Mouse (Mus musculus): Measurements from ENCODE around the gene Riok1. TPM values are rescaled to one million over a fixed set of nuclear protein-coding genes. Genes with fewer than 3 reads are reported as not detected.

Gene Riok1
- polyA plus RNA-seq, 1 experiment from 2014 or later: 40.0 TPM

DNA sequence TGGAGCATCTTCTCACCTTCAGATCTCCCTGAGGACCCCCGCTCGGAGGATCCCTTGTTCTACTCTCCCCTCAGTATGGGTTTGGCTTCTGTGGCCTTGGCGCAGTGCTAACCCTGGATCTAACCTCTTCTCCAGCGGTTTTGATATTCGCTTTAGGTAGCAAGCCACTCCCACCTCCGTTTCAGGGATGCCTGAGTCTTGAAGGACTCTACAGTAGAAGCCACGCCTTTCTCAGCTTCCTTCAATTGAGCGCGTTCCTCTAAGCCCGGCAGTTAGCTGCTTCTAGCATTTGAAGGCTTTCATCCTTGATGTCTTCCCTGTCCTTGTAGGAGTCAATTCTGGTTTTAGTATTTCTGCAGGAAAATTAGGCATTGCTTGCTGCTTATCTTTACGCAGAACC is 40.3 kb downstream of the Riok1 start:
- Histone ChIP-seq H3K9ac (ENCODE audit: low read depth, low read length) (no peak overlapping the region), H3K9me3 (replicated peaks; ENCODE audit: low read length) (no peaks in the 10 kb centered on the region), H3K4me3 (replicated peaks; ENCODE audit: low read depth, low read length) (no peak overlapping the region), H3K4me2 (ENCODE audit: low read length) (no peak overlapping the region), H3K36me3 (ENCODE audit: insufficient read depth, low read length) (no peaks in the 10 kb centered on the region), H3K4me1 (replicated peaks; ENCODE audit: insufficient read depth, low read length) (no peaks in the 10 kb centered on the region), H3K27me3 (ENCODE audit: insufficient read depth, low read length) (no peaks in the 10 kb centered on the region), H3K27ac (no peak overlapping the region)
- WGBS: 19% methylated on average over 11 of the region's 11 CpGs
- no peak for ATAC-seq (replicated peaks; ENCODE audit: low FRiP score, low read depth)
- DNase-seq (ENCODE audit: low spot score): peak; percentile 45
- no peak for TF ChIP-seq CTCF (IDR thresholded peaks at IDR 0.05; ENCODE audit: low read depth)

DNA sequence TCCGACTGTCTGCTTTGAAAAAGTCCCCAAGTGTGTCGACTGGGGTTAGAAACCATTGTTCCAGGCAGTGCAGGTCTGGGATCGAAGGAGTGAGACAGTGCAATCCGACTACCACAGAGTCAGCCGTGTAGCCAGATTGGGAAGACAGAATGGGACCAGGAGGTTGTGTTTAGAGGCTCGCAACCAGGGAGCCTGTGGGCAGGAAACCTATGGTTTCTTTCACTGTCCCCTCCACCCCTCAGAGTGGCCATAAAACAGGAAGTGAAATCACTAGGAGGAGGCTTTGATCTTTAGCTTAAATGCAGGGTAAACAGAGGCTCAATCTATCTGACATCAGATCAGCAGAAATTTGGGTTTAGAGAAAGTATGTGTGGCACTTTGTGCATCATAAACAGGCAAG is 42.0 kb downstream of the Riok1 start:
- Histone ChIP-seq H3K36me3 (ENCODE audit: insufficient read depth, low read length) (no peaks in the 10 kb centered on the region), H3K9me3 (replicated peaks; ENCODE audit: low read length) (no peaks in the 10 kb centered on the region), H3K9ac (ENCODE audit: low read depth, low read length) (no peak overlapping the region), H3K27ac (no peak overlapping the region), H3K27me3 (ENCODE audit: insufficient read depth, low read length) (no peaks in the 10 kb centered on the region), H3K4me2 (ENCODE audit: low read length) (no peak overlapping the region), H3K4me1 (replicated peaks; ENCODE audit: insufficient read depth, low read length) (no peaks in the 10 kb centered on the region), H3K4me3 (replicated peaks; ENCODE audit: low read depth, low read length) (no peak overlapping the region)
- DNase-seq (ENCODE audit: low spot score) (no peak), ATAC-seq (replicated peaks; ENCODE audit: low FRiP score, low read depth) (no peak)
- no peak for TF ChIP-seq CTCF (IDR thresholded peaks at IDR 0.05; ENCODE audit: low read depth)
- WGBS: 58% methylated on average over 6 of the region's 6 CpGs

DNA sequence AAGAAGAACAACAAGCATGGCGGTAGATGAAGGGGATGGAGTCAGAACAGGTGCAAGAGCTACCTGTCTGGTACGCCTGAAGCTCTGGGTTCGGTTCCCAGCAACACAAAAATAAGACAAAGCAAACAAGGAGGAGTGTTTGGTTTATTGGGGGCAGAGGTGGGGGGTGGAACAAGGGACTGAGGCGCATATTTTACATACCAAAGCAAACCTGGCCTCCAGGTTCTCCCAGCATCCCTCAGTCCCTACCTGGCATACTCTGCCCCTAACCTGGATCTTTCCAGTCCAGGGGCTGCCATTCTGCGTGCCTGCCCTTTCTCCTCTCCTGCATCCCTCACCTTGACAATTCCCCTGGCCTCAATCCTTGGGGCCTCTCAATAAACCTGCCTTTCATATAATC is 42.6 kb downstream of the Riok1 start:
- DNase-seq (ENCODE audit: low spot score) (no peak), ATAC-seq (replicated peaks; ENCODE audit: low FRiP score, low read depth) (no peak)
- TF ChIP-seq CTCF (IDR thresholded peaks at IDR 0.05; ENCODE audit: low read depth): no peak
- Histone ChIP-seq H3K9ac (ENCODE audit: low read depth, low read length) (no peak overlapping the region), H3K4me3 (replicated peaks; ENCODE audit: low read depth, low read length) (no peak overlapping the region), H3K4me1 (replicated peaks; ENCODE audit: insufficient read depth, low read length) (no peaks in the 10 kb centered on the region), H3K9me3 (replicated peaks; ENCODE audit: low read length) (no peaks in the 10 kb centered on the region), H3K27ac (no peak overlapping the region), H3K4me2 (ENCODE audit: low read length) (no peak overlapping the region), H3K27me3 (ENCODE audit: insufficient read depth, low read length) (no peaks in the 10 kb centered on the region), H3K36me3 (ENCODE audit: insufficient read depth, low read length) (no peaks in the 10 kb centered on the region)
- 76% methylated on average over 5 of the region's 5 CpGs for WGBS

DNA sequence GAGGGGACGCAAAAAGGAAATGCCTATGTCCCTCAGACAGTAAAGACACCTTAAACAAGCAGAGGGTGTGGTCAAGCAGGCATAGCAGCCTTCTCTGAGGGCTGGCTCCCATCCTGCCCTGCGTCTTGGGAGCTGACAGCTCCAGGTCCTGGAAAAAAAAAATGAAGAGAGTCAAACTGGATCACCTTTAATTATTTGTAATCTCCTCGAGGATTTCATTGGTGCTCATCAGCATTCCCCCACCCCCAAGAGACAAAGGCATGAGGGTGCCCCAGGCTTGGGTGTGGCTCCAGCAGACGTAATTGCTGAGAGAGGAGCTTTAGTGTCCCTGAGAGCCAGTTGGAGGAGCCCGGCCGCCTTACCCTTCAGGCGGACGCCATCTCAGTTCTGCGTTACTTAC is 43.2 kb downstream of the Riok1 start:
- no peak for ATAC-seq (replicated peaks; ENCODE audit: low FRiP score, low read depth)
- Histone ChIP-seq H3K4me2 (ENCODE audit: low read length) (no peak overlapping the region), H3K9ac (ENCODE audit: low read depth, low read length) (no peak overlapping the region), H3K4me3 (replicated peaks; ENCODE audit: low read depth, low read length) (no peak overlapping the region), H3K4me1 (replicated peaks; ENCODE audit: insufficient read depth, low read length) (no peaks in the 10 kb centered on the region), H3K27ac (no peak overlapping the region), H3K9me3 (replicated peaks; ENCODE audit: low read length) (no peaks in the 10 kb centered on the region), H3K27me3 (ENCODE audit: insufficient read depth, low read length) (no peaks in the 10 kb centered on the region), H3K36me3 (ENCODE audit: insufficient read depth, low read length) (no peaks in the 10 kb centered on the region)
- WGBS: 32% methylated on average over 9 of the region's 9 CpGs
- DNase-seq (ENCODE audit: low spot score): no peak
- no peak for TF ChIP-seq CTCF (IDR thresholded peaks at IDR 0.05; ENCODE audit: low read depth)

DNA sequence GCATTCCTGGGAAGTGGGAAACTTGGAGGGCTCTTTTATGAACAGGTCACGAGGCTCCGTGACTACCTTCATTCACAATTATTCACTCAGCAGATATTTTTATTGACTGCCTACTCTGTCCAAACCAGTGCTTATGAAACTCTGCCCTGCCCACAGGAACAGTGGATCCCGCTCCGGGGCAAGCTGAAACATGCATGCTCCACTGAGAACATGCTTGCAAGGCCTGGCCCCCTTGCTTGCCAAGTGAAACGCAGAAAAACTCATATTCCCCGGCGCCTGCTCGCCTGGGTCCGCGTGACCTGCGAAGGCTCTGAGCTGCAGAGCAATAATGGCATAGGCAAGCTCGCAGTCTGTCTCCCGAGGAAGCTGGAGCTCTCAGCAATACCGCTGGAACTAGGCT is 43.9 kb downstream of the Riok1 start:
- Histone ChIP-seq H3K27me3 (ENCODE audit: insufficient read depth, low read length) (no peaks in the 10 kb centered on the region), H3K9ac (ENCODE audit: low read depth, low read length) (no peak overlapping the region), H3K4me3 (replicated peaks; ENCODE audit: low read depth, low read length) (no peak overlapping the region), H3K36me3 (ENCODE audit: insufficient read depth, low read length) (no peaks in the 10 kb centered on the region), H3K4me1 (replicated peaks; ENCODE audit: insufficient read depth, low read length) (no peaks in the 10 kb centered on the region), H3K9me3 (replicated peaks; ENCODE audit: low read length) (no peaks in the 10 kb centered on the region), H3K4me2 (ENCODE audit: low read length) (no peak overlapping the region), H3K27ac (no peak overlapping the region)
- no peak for ATAC-seq (replicated peaks; ENCODE audit: low FRiP score, low read depth)
- DNase-seq (ENCODE audit: low spot score): no peak
- TF ChIP-seq CTCF (IDR thresholded peaks at IDR 0.05; ENCODE audit: low read depth): no peak
- 86% methylated on average over 14 of the region's 14 CpGs for WGBS

DNA sequence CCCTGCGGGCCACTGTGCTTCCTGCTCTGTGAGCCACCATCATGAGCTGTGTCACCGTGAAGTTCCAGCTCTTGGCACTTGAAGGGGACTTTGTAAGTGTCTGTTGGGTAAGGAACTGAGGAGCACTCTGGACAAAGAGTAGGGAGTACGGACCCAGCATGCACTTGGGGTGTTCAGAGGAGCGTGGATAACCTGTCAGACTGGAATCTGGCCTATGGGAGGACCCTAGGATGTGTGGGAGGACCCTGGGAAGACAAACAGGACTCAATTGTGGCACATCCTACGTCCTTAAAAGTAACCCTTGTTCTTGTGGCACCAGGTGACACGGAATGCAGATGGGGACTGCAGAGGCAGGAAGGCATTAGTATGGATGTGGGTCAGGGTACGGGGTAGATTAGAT is 44.4 kb downstream of the Riok1 start:
- Histone ChIP-seq H3K4me2 (ENCODE audit: low read length) (no peak overlapping the region), H3K9me3 (replicated peaks; ENCODE audit: low read length) (no peaks in the 10 kb centered on the region), H3K27me3 (ENCODE audit: insufficient read depth, low read length) (no peaks in the 10 kb centered on the region), H3K9ac (ENCODE audit: low read depth, low read length) (no peak overlapping the region), H3K27ac (no peak overlapping the region), H3K36me3 (ENCODE audit: insufficient read depth, low read length) (no peaks in the 10 kb centered on the region), H3K4me3 (replicated peaks; ENCODE audit: low read depth, low read length) (no peak overlapping the region), H3K4me1 (replicated peaks; ENCODE audit: insufficient read depth, low read length) (no peaks in the 10 kb centered on the region)
- DNase-seq (ENCODE audit: low spot score): no peak
- no peak for TF ChIP-seq CTCF (IDR thresholded peaks at IDR 0.05; ENCODE audit: low read depth)
- WGBS: 75% methylated on average over 7 of the region's 7 CpGs
- no peak for ATAC-seq (replicated peaks; ENCODE audit: low FRiP score, low read depth)

DNA sequence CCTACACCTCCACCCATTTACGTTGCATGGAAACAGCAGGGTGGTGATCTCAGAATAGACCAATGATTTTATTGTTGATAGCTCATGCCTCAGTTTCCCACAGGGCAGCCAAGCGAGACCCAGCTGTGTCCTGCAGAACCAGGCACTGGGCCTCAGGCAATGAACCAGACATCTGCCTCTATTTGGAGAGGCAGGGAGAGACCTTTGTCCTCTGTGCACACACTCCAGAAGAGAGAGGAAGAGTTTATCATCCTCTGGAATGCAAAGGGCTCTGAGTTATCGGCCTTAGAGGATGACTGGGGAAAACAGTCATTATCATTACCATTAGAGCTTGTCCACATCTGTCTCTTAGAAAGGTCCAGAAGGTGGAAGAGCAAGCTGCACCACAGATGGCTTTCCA is 49.9 kb downstream of the Riok1 start:
- Histone ChIP-seq H3K36me3 (ENCODE audit: insufficient read depth, low read length) (no peaks in the 10 kb centered on the region), H3K4me1 (replicated peaks; ENCODE audit: insufficient read depth, low read length) (no peaks in the 10 kb centered on the region), H3K4me2 (ENCODE audit: low read length) (no peak overlapping the region), H3K9me3 (replicated peaks; ENCODE audit: low read length) (no peaks in the 10 kb centered on the region), H3K9ac (ENCODE audit: low read depth, low read length) (no peak overlapping the region), H3K27me3 (ENCODE audit: insufficient read depth, low read length) (no peaks in the 10 kb centered on the region), H3K27ac (no peak overlapping the region), H3K4me3 (replicated peaks; ENCODE audit: low read depth, low read length) (no peak overlapping the region)
- WGBS: 48% methylated on average over 3 of the region's 3 CpGs
- no peak for TF ChIP-seq CTCF (IDR thresholded peaks at IDR 0.05; ENCODE audit: low read depth)
- ATAC-seq (replicated peaks; ENCODE audit: low FRiP score, low read depth) (no peak), DNase-seq (ENCODE audit: low spot score) (no peak)
